Mouse (Mus musculus) CH12.LX (cell line): ENCODE data around the gene Lurap1.

Experiments used
- BHLHE40 ChIP-seq: IDR thresholded peaks from 2 replicates; pipeline ENCODE4 v1.6.1; 2011; ENCODE audit warnings: mild to moderate bottlenecking, low read depth, low read length, improper control_type of control experiment
- CTCF ChIP-seq, 2 experiments: IDR thresholded peaks in 1 of 2; conservative IDR thresholded peaks in 1 of 2; 2 replicates each; pipeline ENCODE4 v1.5.1; 2011 to 2012; ENCODE audit warnings: low read depth in 2 of 2, low read length in 2 of 2, improper control_type of control experiment in 1 of 2, inconsistent platforms in 1 of 2, mild to moderate bottlenecking in 1 of 2, moderate library complexity in 1 of 2
- E2F4 ChIP-seq: IDR thresholded peaks from 2 replicates; pipeline ENCODE4 v1.6.1; 2011; ENCODE audit warnings: low read depth, low read length, improper control_type of control experiment; ENCODE audit not compliant: insufficient replicate concordance
- HCFC1 ChIP-seq: IDR thresholded peaks from 2 replicates; pipeline ENCODE4 v1.6.1; 2012; ENCODE audit warnings: low read depth, mild to moderate bottlenecking, inconsistent platforms, low read length, improper control_type of control experiment
- MAZ ChIP-seq: IDR thresholded peaks from 2 replicates; pipeline ENCODE4 v1.6.1; 2012; ENCODE audit warnings: low read depth, mild to moderate bottlenecking, inconsistent platforms, low read length, improper control_type of control experiment, moderate library complexity
- POLR2AphosphoS2 ChIP-seq: IDR thresholded peaks from 2 replicates; pipeline ENCODE4 v1.6.1; 2011; ENCODE audit warnings: low read depth, low read length, improper control_type of control experiment
- SMC3 ChIP-seq: IDR thresholded peaks from 2 replicates; pipeline ENCODE4 v1.6.1; 2011; ENCODE audit warnings: low read depth, low read length, improper control_type of control experiment
- USF1 ChIP-seq: IDR thresholded peaks from 2 replicates; pipeline ENCODE4 v1.6.1; 2014; ENCODE audit warnings: low read depth, mild to moderate bottlenecking, inconsistent platforms, low read length, improper control_type of control experiment
- ZMIZ1 ChIP-seq: IDR thresholded peaks from 2 replicates; pipeline ENCODE4 v1.6.1; 2012; ENCODE audit warnings: low read depth, mild to moderate bottlenecking, inconsistent platforms, low read length, improper control_type of control experiment

- TF ChIP-seq HCFC1 (no peak), ZMIZ1 (no peak), MAZ (no peak), USF1 (no peak), POLR2AphosphoS2 (no peak), BHLHE40 (no peak), CTCF (conservative IDR thresholded peaks at IDR 0.05 in 1 of 2, IDR thresholded peaks at IDR 0.05 in 1 of 2; ENCODE audit: low read depth in 2 of 2, low read length in 2 of 2) (peak; percentile 77 to 90), SMC3 (peak; percentile 77), E2F4 (no peak)
Measured at GRCm38 (mm10) chr4:116134990-116135389, 16.1 kb downstream of the Lurap1 start.
